Mouse (Mus musculus) stomach, embryonic 16.5 days (tissue): ENCODE measurements around the gene Mrps18c. TPM values are rescaled to one million over a fixed set of nuclear protein-coding genes. Genes with fewer than 3 reads are reported as not detected.
A peak's percentile ranks its signal among the peaks of the same experiment; 100 is the strongest.

ENCODE experiments used
- ATAC-seq: fragments of 200-750 bp; cut with Nextera tagmentation; 2 replicates; pipeline ENCODE4 v1.8.0; 2017; ENCODE audit warnings: moderate number of reproducible peaks, moderate TSS enrichment; ENCODE audit not compliant: insufficient read depth, low FRiP score
- H3K27ac ChIP-seq: fragments of 300-500 bp; sonication (generic); 2 replicates; pipeline ENCODE4 v1.5.1; 2014; ENCODE audit warnings: low read length
- H3K27me3 ChIP-seq: fragments of 300-500 bp; sonication (generic); 2 replicates; pipeline ENCODE4 v1.6.1; 2014; ENCODE audit warnings: low read length, control low read depth, mixed read lengths; ENCODE audit not compliant: control insufficient read depth, insufficient read depth
- H3K36me3 ChIP-seq: fragments of 300-500 bp; sonication (generic); 2 replicates; pipeline ENCODE4 v1.6.1; 2014; ENCODE audit warnings: low read length; ENCODE audit not compliant: control insufficient read depth, insufficient read depth
- H3K4me1 ChIP-seq: fragments of 300-500 bp; sonication (generic); 2 replicates; pipeline ENCODE4 v1.6.1; 2014; ENCODE audit warnings: low read length, control low read depth, mixed read lengths; ENCODE audit not compliant: control insufficient read depth, insufficient read depth
- H3K4me2 ChIP-seq: fragments of 300-500 bp; sonication (generic); 2 replicates; pipeline ENCODE4 v1.6.1; 2014; ENCODE audit warnings: low read depth, low read length, mixed read lengths
- H3K4me3 ChIP-seq: fragments of 300-500 bp; sonication (generic); replicated peaks from 2 replicates; pipeline ENCODE4 v1.5.1; 2014; ENCODE audit warnings: mild to moderate bottlenecking, low read length
- H3K9ac ChIP-seq: fragments of 300-500 bp; sonication (generic); 2 replicates; pipeline ENCODE4 v1.6.1; 2014; ENCODE audit warnings: low read length
- H3K9me3 ChIP-seq: fragments of 300-500 bp; sonication (generic); replicated peaks from 2 replicates; pipeline ENCODE4 v1.6.1; 2016; ENCODE audit warnings: low read length, control low read depth; ENCODE audit not compliant: control insufficient read depth
- WGBS: fragments of 180-500 bp; shearing (Covaris S2); extraction: QIAGEN DNeasy Blood & Tissue Kit; methylation state at CpG from one replicate; pipeline ENCODE4 v1.1.7; 2014; 5-methylcytosine and 5-hydroxymethylcytosine counted together
- polyA plus RNA-seq: library from polyadenylated mRNA; unstranded; fragments of >200 nt; fragmentation: Nextera tagmentation; extraction: Ambion mirVana; gene quantifications from 2 replicates; pipeline ENCODE4 v1.2.1, GENCODE M21; 2015

Gene Mrps18c
- polyA plus RNA-seq, 1 experiment from 2014 or later = 172 TPM

DNA sequence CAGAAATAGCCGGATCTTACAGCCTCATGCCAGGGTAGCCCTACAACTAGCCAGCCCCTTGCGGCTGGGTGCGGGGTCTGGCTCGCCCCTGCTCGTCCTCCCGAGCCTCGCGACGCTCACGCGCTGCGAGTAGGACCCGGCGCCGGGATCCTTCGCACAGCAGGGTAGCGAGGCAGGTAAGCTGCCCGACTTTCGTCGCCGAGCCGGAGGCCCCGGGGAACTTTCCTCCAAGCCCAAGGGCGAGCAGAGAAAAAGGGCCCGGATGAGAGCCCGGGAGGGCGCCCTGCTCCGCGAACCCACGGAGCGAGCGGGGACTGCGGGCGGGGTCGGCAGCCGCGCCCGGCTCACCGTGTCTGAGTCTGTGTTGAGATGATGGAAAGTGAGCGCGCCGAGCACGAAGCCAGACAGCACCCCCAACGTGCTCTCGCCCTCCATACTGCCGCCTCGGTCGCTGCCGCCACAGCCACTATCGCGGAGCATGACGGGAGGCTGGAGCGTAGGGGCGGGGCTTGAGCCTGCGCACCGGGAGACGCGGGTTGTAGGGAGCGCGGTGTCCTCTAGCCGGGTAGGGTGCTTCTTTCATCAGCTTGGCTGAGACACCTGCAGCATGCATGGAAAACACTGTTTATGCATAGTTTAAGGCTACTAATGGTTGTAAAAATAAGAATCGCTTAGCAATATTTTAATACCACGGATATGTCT is 22.2 kb downstream of the Mrps18c start, which contains the start of gene Abraxas1:
Gene Abraxas1 (minus strand): TSS at position 483 of the 702 bp plus-strand sequence.
- Histone ChIP-seq H3K27me3 (no peaks in the 10 kb centered on the region), H3K9ac (peak within 1 kb of the TSS; percentile 91), H3K4me3 (peak within 1 kb of the TSS; percentile 76), H3K4me2 (peak within 1 kb of the TSS; percentile 68), H3K36me3 (no peaks in the 10 kb centered on the region), H3K4me1 (peaks cover 5% of the 10 kb centered on the region; the same call in 1 of the 2 replicates), H3K9me3 (no peaks in the 10 kb centered on the region), H3K27ac (peak within 1 kb of the TSS; percentile 41; the same call in 1 of the 2 replicates)
- WGBS = under 1% methylated on average over 56 of the region's 63 CpGs
- ATAC-seq = peak; percentile 94

- peak overlapping the region; percentile 68 for H3K4me2 ChIP-seq
- H3K4me1 ChIP-seq = peaks cover 5% of the 10 kb centered on the region; the same call in 1 of the 2 replicates
- H3K9me3 ChIP-seq = no peaks in the 10 kb centered on the region
- H3K27me3 ChIP-seq = no peaks in the 10 kb centered on the region
- no peak for ATAC-seq
- H3K4me3 ChIP-seq = no peak overlapping the region; the same call in 1 of the 2 replicates
- no peaks in the 10 kb centered on the region for H3K36me3 ChIP-seq
- no peak overlapping the region for H3K9ac ChIP-seq
- H3K27ac ChIP-seq = no peak overlapping the region
- 71% methylated on average over 8 of the region's 8 CpGs for WGBS
Measured at GRCm38 (mm10) chr5:100821375-100821774, 22.9 kb downstream of the Mrps18c start.

DNA sequence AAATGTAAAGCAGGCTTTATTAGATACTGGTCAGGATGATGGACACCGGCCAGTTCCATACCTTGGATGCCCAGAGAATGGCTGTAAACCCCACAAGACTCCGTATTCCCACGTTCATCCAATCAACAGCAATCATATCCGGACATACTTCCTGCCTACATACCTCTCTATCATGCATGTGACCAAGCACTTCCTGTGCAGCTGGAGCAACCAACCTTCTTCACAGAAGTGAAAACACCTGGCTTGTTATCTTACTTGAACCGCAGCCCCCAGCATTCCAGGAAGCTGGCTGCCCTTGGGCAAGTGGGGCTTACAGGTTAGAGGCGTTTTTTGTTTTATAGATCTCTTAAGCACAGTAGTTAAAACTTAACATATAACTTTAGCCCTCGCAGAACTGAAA is 24.4 kb downstream of the Mrps18c start:
- 82% methylated on average over 7 of the region's 7 CpGs for WGBS

DNA sequence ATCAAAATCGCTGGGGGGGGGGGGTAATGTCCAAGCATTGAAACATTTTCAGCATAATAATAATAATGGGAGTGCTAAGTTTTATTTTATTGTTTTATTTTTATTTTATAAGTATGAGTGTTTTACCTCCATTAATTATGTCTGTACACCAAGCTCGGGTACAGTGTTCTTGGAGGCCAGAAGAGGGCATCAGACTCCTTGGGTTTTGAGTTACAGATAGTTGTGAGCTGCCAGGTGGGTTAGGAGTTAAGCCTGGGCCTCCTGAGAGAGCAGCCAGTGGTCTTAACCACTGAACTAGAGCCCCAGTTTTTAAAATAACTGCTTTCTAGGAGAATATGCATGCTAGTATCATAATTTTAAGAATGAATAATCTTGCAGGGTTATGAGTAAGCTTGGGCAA is 27.5 kb downstream of the Mrps18c start:
- WGBS = 23% methylated on average over 2 of the region's 2 CpGs

More for the DNA sequence above, 24.4 kb downstream of the Mrps18c start:
- no peak for ATAC-seq
- Histone ChIP-seq H3K4me1 (peaks cover 5% of the 10 kb centered on the region; the same call in 1 of the 2 replicates), H3K4me2 (no peak overlapping the region), H3K9me3 (no peaks in the 10 kb centered on the region), H3K9ac (no peak overlapping the region), H3K27ac (no peak overlapping the region), H3K36me3 (no peaks in the 10 kb centered on the region), H3K4me3 (no peak overlapping the region), H3K27me3 (no peaks in the 10 kb centered on the region)

DNA sequence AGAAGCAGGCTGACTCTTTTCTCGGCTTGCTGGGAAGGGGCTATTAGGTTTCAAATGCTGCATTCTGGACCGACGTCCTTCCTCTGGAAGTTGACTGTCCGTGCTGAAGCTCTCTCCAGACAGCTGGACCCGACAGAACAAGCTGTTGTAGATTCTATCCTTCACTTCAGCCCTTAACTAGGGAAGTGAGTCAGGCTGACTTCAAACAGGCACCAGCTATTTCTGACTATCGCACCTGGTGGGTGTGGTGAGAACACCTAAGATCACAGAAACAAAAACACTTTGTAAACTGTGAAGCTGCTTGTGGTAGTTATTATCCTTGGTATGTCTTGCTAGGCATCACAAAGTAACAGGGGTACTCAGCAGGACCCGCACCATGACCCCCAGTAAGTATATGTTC is 28.1 kb downstream of the Mrps18c start:
- H3K4me3 ChIP-seq = no peak overlapping the region
- no peaks in the 10 kb centered on the region for H3K27me3 ChIP-seq
- no peak overlapping the region for H3K4me2 ChIP-seq
- no peaks in the 10 kb centered on the region for H3K36me3 ChIP-seq
- 55% methylated on average over 7 of the region's 7 CpGs for WGBS
- H3K27ac ChIP-seq = no peak overlapping the region
- H3K9ac ChIP-seq = no peak overlapping the region
- no peak for ATAC-seq
- H3K4me1 ChIP-seq = no peaks in the 10 kb centered on the region
- H3K9me3 ChIP-seq = no peaks in the 10 kb centered on the region

More for the DNA sequence above, 27.5 kb downstream of the Mrps18c start:
- Histone ChIP-seq H3K9me3 (no peaks in the 10 kb centered on the region), H3K27me3 (no peaks in the 10 kb centered on the region), H3K4me2 (no peak overlapping the region), H3K4me1 (no peaks in the 10 kb centered on the region), H3K36me3 (no peaks in the 10 kb centered on the region), H3K4me3 (no peak overlapping the region), H3K27ac (no peak overlapping the region), H3K9ac (no peak overlapping the region)
- ATAC-seq = no peak

- no peak for ATAC-seq
- H3K27me3 ChIP-seq = no peaks in the 10 kb centered on the region
- H3K4me1 ChIP-seq = no peaks in the 10 kb centered on the region
- H3K27ac ChIP-seq = no peak overlapping the region
- 76% methylated on average over 3 of the region's 3 CpGs for WGBS
- H3K9ac ChIP-seq = no peak overlapping the region
- H3K4me3 ChIP-seq = no peak overlapping the region
- H3K9me3 ChIP-seq = no peaks in the 10 kb centered on the region
- no peaks in the 10 kb centered on the region for H3K36me3 ChIP-seq
- no peak overlapping the region for H3K4me2 ChIP-seq
Measured at GRCm38 (mm10) chr5:100828701-100829100, 30.3 kb downstream of the Mrps18c start.

DNA sequence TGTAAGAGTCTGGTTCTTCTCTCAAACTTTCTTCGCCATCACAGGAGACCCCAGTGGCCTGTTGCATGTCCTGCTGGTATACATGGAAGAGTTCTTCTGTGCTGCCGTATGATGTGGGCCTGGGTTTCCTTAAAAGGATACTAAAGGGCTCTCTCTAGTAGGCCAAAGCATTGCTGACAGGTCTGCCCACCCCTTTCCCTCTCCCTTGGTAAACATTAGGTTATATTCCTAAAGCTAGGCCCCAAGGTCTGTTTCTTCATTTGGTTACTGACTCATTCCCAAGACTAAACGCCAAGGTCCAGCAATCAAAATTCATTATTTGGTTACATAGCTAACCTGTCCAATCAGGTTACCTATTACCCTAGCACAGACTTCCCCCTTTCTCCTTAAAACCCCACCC is 34.3 kb downstream of the Mrps18c start:
- no peaks in the 10 kb centered on the region for H3K27me3 ChIP-seq
- no peaks in the 10 kb centered on the region for H3K9me3 ChIP-seq
- H3K27ac ChIP-seq = no peak overlapping the region
- H3K9ac ChIP-seq = no peak overlapping the region
- 73% methylated on average over 3 of the region's 3 CpGs for WGBS
- no peaks in the 10 kb centered on the region for H3K4me1 ChIP-seq
- no peak overlapping the region for H3K4me3 ChIP-seq
- H3K4me2 ChIP-seq = no peak overlapping the region
- no peaks in the 10 kb centered on the region for H3K36me3 ChIP-seq
- peak; percentile 68; the same call in 1 of the 2 replicates for ATAC-seq

- Histone ChIP-seq H3K27ac (no peak overlapping the region), H3K9me3 (no peaks in the 10 kb centered on the region), H3K36me3 (no peaks in the 10 kb centered on the region), H3K9ac (no peak overlapping the region), H3K4me1 (no peaks in the 10 kb centered on the region), H3K27me3 (no peaks in the 10 kb centered on the region), H3K4me2 (no peak overlapping the region), H3K4me3 (no peak overlapping the region)
- ATAC-seq = no peak
- 80% methylated on average over 2 of the region's 2 CpGs for WGBS
Measured at GRCm38 (mm10) chr5:100833841-100834240, 35.4 kb downstream of the Mrps18c start.

DNA sequence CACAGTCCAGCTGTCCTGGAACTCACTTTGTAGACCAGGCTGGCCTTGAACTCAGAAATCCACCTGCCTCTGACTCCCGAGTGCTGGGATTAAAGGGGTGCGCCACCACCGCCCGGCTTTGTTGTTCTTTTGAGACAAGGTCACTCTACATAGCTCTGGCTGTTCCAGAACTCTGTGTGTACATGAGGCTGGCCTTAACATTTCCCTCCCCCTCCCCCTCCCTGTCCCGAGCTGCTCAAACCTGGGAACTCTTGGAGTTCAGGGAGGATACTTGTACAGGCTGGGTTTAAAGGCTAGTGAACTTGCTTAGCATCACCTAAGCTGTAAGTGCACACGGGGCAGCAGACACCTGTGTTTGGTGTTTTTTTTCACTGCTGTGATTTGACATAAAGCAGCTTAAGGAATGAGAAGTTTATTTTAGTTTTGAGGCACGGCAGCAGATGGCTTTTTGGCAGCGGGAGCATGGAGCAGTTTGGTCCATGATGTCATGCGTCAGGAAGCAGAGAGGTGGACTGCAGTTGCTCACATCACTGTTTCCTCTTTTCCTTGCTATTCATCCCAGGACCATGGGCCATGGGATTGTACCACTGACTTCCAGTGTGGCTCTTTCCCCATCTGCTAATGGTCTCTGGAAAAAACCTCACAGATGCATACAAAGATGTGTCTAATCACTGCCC is 37.6 kb downstream of the Mrps18c start:
- peak; percentile 63 for ATAC-seq
- Histone ChIP-seq H3K9ac (no peak overlapping the region), H3K4me1 (no peaks in the 10 kb centered on the region), H3K36me3 (no peaks in the 10 kb centered on the region), H3K4me3 (no peak overlapping the region), H3K27me3 (no peaks in the 10 kb centered on the region), H3K4me2 (no peak overlapping the region), H3K9me3 (no peaks in the 10 kb centered on the region), H3K27ac (peak overlapping the region; percentile 41; the same call in 1 of the 2 replicates)
- WGBS = 25% methylated on average over 9 of the region's 9 CpGs
